Mouse (Mus musculus): Measurements from ENCODE around the gene Polr2g.
"Not testable (repeated sequence)": the region's sequence is repeated elsewhere in the genome, so short reads cannot be mapped to it uniquely, and the experiment has no call there.

Gene Polr2g

GRCm38 (mm10) chr19:8798264-8798946 lies at the start of gene Polr2g:
Gene Polr2g, minus strand, starts transcription at chr19:8798577.
- peak; percentile 83 to 91 for DNase-seq (ENCODE audit: low spot score in 2 of 2)

GRCm38 (mm10) chr19:8844371-8845129 lies 46.2 kb upstream of the Polr2g start:
- peak; percentile 68 to 78 for DNase-seq (ENCODE audit: low spot score in 2 of 2)

GRCm38 (mm10) chr19:8842961-8843360 lies 44.6 kb upstream of the Polr2g start:
- DNase-seq (ENCODE audit: low spot score in 2 of 2), result peak in 1 of 2 experiments; percentile 43

- DNase-seq (ENCODE audit: low spot score in 2 of 2), result no peak
Observed at GRCm38 (mm10) chr19:8841012-8841411, 42.6 kb upstream of the Polr2g start.

GRCm38 (mm10) chr19:8839908-8840791 lies 41.8 kb upstream of the Polr2g start:
- peak; percentile 65 to 84 for DNase-seq (ENCODE audit: low spot score in 2 of 2)

GRCm38 (mm10) chr19:8839103-8839907 lies 40.9 kb upstream of the Polr2g start, which contains the start of gene Gng3:
Gene Gng3, minus strand, starts transcription at chr19:8839194.
- no peak for DNase-seq (ENCODE audit: low spot score in 2 of 2)

- no peak for DNase-seq (ENCODE audit: low spot score in 2 of 2)
Observed at GRCm38 (mm10) chr19:8838041-8838730, 39.8 kb upstream of the Polr2g start.

- peak; percentile 80 to 82 for DNase-seq (ENCODE audit: low spot score in 2 of 2)
Observed at GRCm38 (mm10) chr19:8837251-8837791, 38.9 kb upstream of the Polr2g start, which contains the start of gene Bscl2. Gene Bscl2, plus strand, starts transcription at chr19:8837467.

- not testable (repeated sequence) for DNase-seq (ENCODE audit: low spot score in 2 of 2)
Observed at GRCm38 (mm10) chr19:8836327-8836726, 38.0 kb upstream of the Polr2g start.

GRCm38 (mm10) chr19:8832971-8833370 lies 34.6 kb upstream of the Polr2g start:
- DNase-seq (ENCODE audit: low spot score in 2 of 2), result no peak

- DNase-seq (ENCODE audit: low spot score in 2 of 2), result no peak
Observed at GRCm38 (mm10) chr19:8831262-8831661, 32.9 kb upstream of the Polr2g start.

GRCm38 (mm10) chr19:8830664-8831063 lies 32.3 kb upstream of the Polr2g start:
- no peak for DNase-seq (ENCODE audit: low spot score in 2 of 2)

- DNase-seq (ENCODE audit: low spot score in 2 of 2), result no peak
Observed at GRCm38 (mm10) chr19:8829660-8830059, 31.3 kb upstream of the Polr2g start, which contains the start of gene AC129217.1. Gene AC129217.1, plus strand, starts transcription at chr19:8829773.

GRCm38 (mm10) chr19:8822696-8823095 lies 24.3 kb upstream of the Polr2g start:
- no peak for DNase-seq (ENCODE audit: low spot score in 2 of 2)

GRCm38 (mm10) chr19:8821146-8821545 lies 22.8 kb upstream of the Polr2g start:
- no peak for DNase-seq (ENCODE audit: low spot score in 2 of 2)

GRCm38 (mm10) chr19:8820424-8820956 lies 22.1 kb upstream of the Polr2g start:
- DNase-seq (ENCODE audit: low spot score in 2 of 2), result no peak

- peak; percentile 94 to 98 for DNase-seq (ENCODE audit: low spot score in 2 of 2)
Observed at GRCm38 (mm10) chr19:8819596-8820423, 21.4 kb upstream of the Polr2g start, which contains the start of gene Hnrnpul2. Gene Hnrnpul2, plus strand, starts transcription at chr19:8820010.

GRCm38 (mm10) chr19:8818801-8819595 lies 20.6 kb upstream of the Polr2g start, which contains the start of gene Ttc9c:
Gene Ttc9c, minus strand, starts transcription at chr19:8819333.
- peak in 1 of 2 experiments; percentile 98 for DNase-seq (ENCODE audit: low spot score in 2 of 2)
